Mouse (Mus musculus): ENCODE measurements around the gene Fgf15.

DNA sequence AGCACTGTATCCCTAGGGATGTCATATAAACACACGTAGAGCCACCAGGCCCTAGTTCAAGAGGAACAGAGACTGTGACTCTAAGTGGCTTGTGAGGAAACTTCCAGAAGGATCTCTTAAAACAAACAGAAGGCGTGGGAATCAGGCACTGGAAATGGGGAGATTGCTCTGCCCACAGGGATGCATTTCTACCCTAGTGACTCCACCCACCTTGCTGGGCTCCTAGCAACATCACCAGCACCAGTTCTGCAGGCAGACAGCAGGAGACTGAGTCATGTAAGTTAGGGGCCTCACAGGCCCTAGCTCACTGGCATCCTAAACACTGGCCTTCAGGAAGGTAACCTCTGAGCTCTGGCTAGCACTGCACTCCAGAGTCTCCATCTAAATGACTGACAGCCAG is 4.5 kb upstream of the Fgf15 start:
- TF ChIP-seq CTCF (IDR thresholded peaks at IDR 0.05) (no peak), POLR2A (IDR thresholded peaks at IDR 0.05; ENCODE audit: insufficient read depth, low read depth, low read length) (no peak)
